9 mouse cellular contexts compared by ENCODE assay signal in the genomic region with DNA sequence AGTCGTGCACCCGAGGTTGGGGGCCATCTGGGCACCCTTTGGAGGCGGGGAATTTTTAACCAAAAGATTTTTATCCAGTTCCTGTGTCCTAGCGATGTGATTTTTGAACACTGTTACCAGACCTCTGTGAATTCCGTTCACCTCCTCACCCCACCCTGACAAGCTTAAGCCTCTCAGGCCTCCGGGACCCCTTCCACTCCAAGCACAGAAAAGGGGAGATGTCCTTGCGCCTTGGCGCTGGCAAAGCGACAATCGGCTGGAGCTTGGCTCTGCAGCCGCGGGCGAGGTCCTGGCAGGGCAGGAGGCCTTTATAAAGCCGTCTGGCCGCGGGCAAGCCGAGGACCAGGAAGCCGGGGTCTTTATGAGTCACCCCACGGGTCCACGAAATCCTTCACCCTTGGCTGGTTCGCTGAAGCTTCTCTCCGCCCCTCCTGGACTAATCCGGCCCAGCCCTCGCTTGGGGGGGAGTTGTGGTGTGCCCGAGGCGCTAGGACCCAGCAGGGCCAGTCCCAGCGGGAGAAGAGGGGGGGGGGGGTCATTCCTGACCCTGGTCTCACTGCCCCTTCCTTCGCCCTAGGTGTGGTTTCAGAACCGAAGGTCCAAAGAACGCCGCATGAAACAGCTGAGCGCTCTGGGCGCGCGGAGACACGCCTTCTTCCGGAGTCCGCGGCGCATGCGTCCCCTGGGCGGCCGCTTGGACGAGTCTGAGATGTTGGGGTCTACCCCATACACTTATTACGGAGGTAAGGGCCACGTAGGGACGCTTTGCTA. TPM values are rescaled to one million over a fixed set of nuclear protein-coding genes. Genes with fewer than 3 reads are reported as not detected.
DNase-seq lines count a peak whose midpoint lies in the region; ATAC-seq and TF ChIP-seq lines count a peak whose summit lies in the region.
"Had no signal": no experiment of that assay in that cellular context is flagged by ENCODE, and none has a peak within 500 bp of the region (broad histone marks: within the 10 kb centered on the region; RNA-seq: fewer than 3 reads in every experiment).

No protein-coding gene starts in this region.

- H3K4me2 ChIP-seq in heart, postnatal 0 days (ENCODE audit: low read depth, low read length) = peak overlapping the region; percentile 65
- H3K4me2 ChIP-seq in liver, embryonic 14.5 days (ENCODE audit: low read depth) = peak overlapping the region; percentile 43

- H3K4me3 ChIP-seq in spleen, adult 2 months (ENCODE audit: extremely low read depth, insufficient read depth, insufficient read length) = peak overlapping the region; percentile 0; the same call in 1 of the 2 replicates
- peak overlapping the region; percentile 49 for H3K4me3 ChIP-seq in heart, postnatal 0 days (ENCODE audit: low read depth, low read length)
- no peak overlapping the region for H3K4me3 ChIP-seq in liver, embryonic 14.5 days (ENCODE audit: insufficient read depth in 1 of 2, low read depth in 2 of 2, low read length in 2 of 2)

- TF ChIP-seq EP300 in heart, postnatal 0 days (IDR thresholded peaks at IDR 0.05; ENCODE audit: low read depth) = no peak
- TF ChIP-seq EP300 in liver, embryonic 14.5 days (IDR thresholded peaks at IDR 0.05; ENCODE audit: low read depth) = no peak

- 0 out of 2 replicates have a peak, but pooled peaks cover 7% of the 10 kb centered on the region for H3K4me1 ChIP-seq in spleen, adult 2 months (ENCODE audit: control insufficient read depth, insufficient read depth, insufficient read length)
- H3K4me1 ChIP-seq in heart, postnatal 0 days (ENCODE audit: control insufficient read depth, insufficient read depth) = peaks cover 8% of the 10 kb centered on the region
- H3K4me1 ChIP-seq in liver, embryonic 14.5 days (replicated peaks; ENCODE audit: control insufficient read depth in 2 of 2, insufficient read depth in 2 of 2, low read length in 1 of 2) = no peaks in the 10 kb centered on the region

- DNase-seq in spleen, adult 2 months (ENCODE audit: low read depth in 1 of 2, low spot score in 2 of 2) = no peak
- DNase-seq in spleen, postnatal 36 days (ENCODE audit: low spot score in 2 of 2) = no peak
- DNase-seq in heart, postnatal 0 days (ENCODE audit: low spot score) = no peak
- DNase-seq in liver, embryonic 14.5 days (ENCODE audit: low read depth in 3 of 3, low spot score in 3 of 3) = no peak
- no peak for DNase-seq in Muller cell, postnatal 12 days (ENCODE audit: inconsistent ontology term)
- no peak for DNase-seq in thymus, postnatal 4 days
- DNase-seq in layer of hippocampus, postnatal 10 days (ENCODE audit: low spot score in 2 of 2) = no peak
- DNase-seq in left cerebral cortex, postnatal 36 days (ENCODE audit: low spot score in 2 of 2) = no peak
- DNase-seq: lung, adult 18-20 months had no signal

- ATAC-seq in heart, postnatal 0 days (ENCODE audit: insufficient read depth, low read depth) = no peak
- ATAC-seq in liver, embryonic 14.5 days (ENCODE audit: insufficient read depth) = no peak

- H3K9ac ChIP-seq in heart, postnatal 0 days (replicated peaks; ENCODE audit: low read depth, low read length) = no peak overlapping the region
- no peak overlapping the region for H3K9ac ChIP-seq in liver, embryonic 14.5 days (replicated peaks)

- H3K36me3 ChIP-seq in spleen, adult 2 months (ENCODE audit: control insufficient read depth, insufficient read depth, low read length) = no peaks in the 10 kb centered on the region
- H3K36me3 ChIP-seq in heart, postnatal 0 days (replicated peaks; ENCODE audit: control insufficient read depth, insufficient read depth, low read length) = no peaks in the 10 kb centered on the region
- no peaks in the 10 kb centered on the region for H3K36me3 ChIP-seq in liver, embryonic 14.5 days (replicated peaks; ENCODE audit: control insufficient read depth, insufficient read depth, low read depth)

- TF ChIP-seq CTCF in spleen, adult 2 months (IDR thresholded peaks at IDR 0.05; ENCODE audit: extremely low read depth, insufficient read depth, insufficient read length, insufficient replicate concordance) = no peak
- TF ChIP-seq CTCF in heart, postnatal 0 days (IDR thresholded peaks at IDR 0.05; ENCODE audit: low read depth) = no peak
- TF ChIP-seq CTCF in liver, embryonic 14.5 days (IDR thresholded peaks at IDR 0.05; ENCODE audit: low read depth) = no peak

- no peak overlapping the region for H3K27ac ChIP-seq in spleen, adult 2 months (ENCODE audit: insufficient read depth, low read length)
- no peak overlapping the region for H3K27ac ChIP-seq in heart, postnatal 0 days (ENCODE audit: low read depth)
- H3K27ac ChIP-seq in liver, embryonic 14.5 days = no peak overlapping the region

- TF ChIP-seq POLR2A in spleen, adult 2 months (IDR thresholded peaks at IDR 0.05; ENCODE audit: low read depth, low read length) = no peak

- H3K9me3 ChIP-seq in heart, postnatal 0 days (replicated peaks; ENCODE audit: control insufficient read depth, low read length) = no peaks in the 10 kb centered on the region
- no peaks in the 10 kb centered on the region for H3K9me3 ChIP-seq in liver, embryonic 14.5 days (ENCODE audit: control insufficient read depth, low read length)

- H3K27me3 ChIP-seq in spleen, adult 2 months (ENCODE audit: control insufficient read depth, insufficient read depth, low read length) = peaks cover 52% of the 10 kb centered on the region
- peaks cover 99% of the 10 kb centered on the region for H3K27me3 ChIP-seq in heart, postnatal 0 days (ENCODE audit: control insufficient read depth, insufficient read depth, low read length)
- peaks cover 98% of the 10 kb centered on the region for H3K27me3 ChIP-seq in liver, embryonic 14.5 days (ENCODE audit: control insufficient read depth, insufficient read depth, low read length)

- 4% methylated on average over 47 of the region's 47 CpGs for WGBS in spleen, adult 2 months
- WGBS in heart, postnatal 0 days = under 1% methylated on average over 47 of the region's 47 CpGs
- WGBS in liver, embryonic 14.5 days (ENCODE audit: insufficient replicate concordance) = 2% methylated on average over 45 of the region's 47 CpGs

- intact Hi-C loops in left cerebral cortex, postnatal 36 days (cut with DNase I) = loop anchor here (5.0 to 10.0 kb wide), 2 partner anchors 599 to 631 kb away; no protein-coding TSS in a partner anchor

RNA-seq across cellular contexts. Expression of a gene that starts 4.4 kb away (rescaled TPM):
- polyA plus RNA-seq in spleen, adult 2 months (2012; rRNA removed) = not detected in 2 replicates
- total RNA-seq in heart, postnatal 0 days (2014; rRNA removed; ENCODE audit: low replicate concordance) = not detected in 2 replicates
- polyA plus RNA-seq in heart, postnatal 0 days (2015; fragmentation: Nextera tagmentation; extraction: Ambion mirVana) = not detected in 2 replicates
- polyA plus RNA-seq in liver, embryonic 14.5 days (2012; rRNA removed) = 0.02 TPM in 1 of 2 replicates, not detected in the other
- not detected in 2 replicates for polyA plus RNA-seq in liver, embryonic 14.5 days (2014; fragmentation: Nextera tagmentation; extraction: Ambion mirVana)
- under 1 TPM; 0.50 to 0.67 TPM for total RNA-seq in layer of hippocampus, postnatal 10 days (2021)
- not detected for total RNA-seq in left cerebral cortex, postnatal 36 days (2021)

RNA-seq across cellular contexts. Expression of a gene that starts 36.7 kb away (rescaled TPM):
- polyA plus RNA-seq in spleen, adult 2 months (2012; rRNA removed) = 4.0 and 4.6 TPM in 2 replicates
- total RNA-seq in heart, postnatal 0 days (2014; rRNA removed; ENCODE audit: low replicate concordance) = 17.0 and 30.3 TPM in 2 replicates
- polyA plus RNA-seq in heart, postnatal 0 days (2015; fragmentation: Nextera tagmentation; extraction: Ambion mirVana) = 20.7 TPM in 2 replicates
- 0.78 and 0.93 TPM in 2 replicates for polyA plus RNA-seq in liver, embryonic 14.5 days (2012; rRNA removed)
- polyA plus RNA-seq in liver, embryonic 14.5 days (2014; fragmentation: Nextera tagmentation; extraction: Ambion mirVana) = 1.2 and 2.0 TPM in 2 replicates
- total RNA-seq in layer of hippocampus, postnatal 10 days (2021) = 1 to 10 TPM; 6.1 to 7.1 TPM
- 1 to 10 TPM; 5.5 to 5.7 TPM for total RNA-seq in left cerebral cortex, postnatal 36 days (2021)

RNA-seq across cellular contexts. Expression of a gene that starts 40.4 kb away (rescaled TPM):
- not detected in 2 replicates for polyA plus RNA-seq in spleen, adult 2 months (2012; rRNA removed)
- total RNA-seq in heart, postnatal 0 days (2014; rRNA removed; ENCODE audit: low replicate concordance) = not detected in 2 replicates
- not detected in 2 replicates for polyA plus RNA-seq in heart, postnatal 0 days (2015; fragmentation: Nextera tagmentation; extraction: Ambion mirVana)
- 0.13 and 0.61 TPM in 2 replicates for polyA plus RNA-seq in liver, embryonic 14.5 days (2012; rRNA removed)
- 0.15 and 0.22 TPM in 2 replicates for polyA plus RNA-seq in liver, embryonic 14.5 days (2014; fragmentation: Nextera tagmentation; extraction: Ambion mirVana)
- total RNA-seq in layer of hippocampus, postnatal 10 days (2021) = not detected
- total RNA-seq in left cerebral cortex, postnatal 36 days (2021) = not detected

Comparison
In these comparisons a context has a peak if more than half of its experiments do, and no peak if none do; other contexts are left out.
1. H3K4me3 ChIP-seq: peak in spleen, adult 2 months (single experiment) and heart, postnatal 0 days (single experiment); none in liver, embryonic 14.5 days (0 of 2).